Mouse (Mus musculus) lung, postnatal 0 days (tissue): ENCODE measurements around the gene Tmem219.

Experiments
- CTCF ChIP-seq: IDR thresholded peaks from 2 replicates; pipeline ENCODE4 v1.5.1; 2016; ENCODE audit warnings: antibody characterized with exemption, mild to moderate bottlenecking
- EP300 ChIP-seq: IDR thresholded peaks from 2 replicates; pipeline ENCODE4 v1.6.1; 2016; ENCODE audit warnings: antibody characterized with exemption, mild to moderate bottlenecking, control low read depth

DNA sequence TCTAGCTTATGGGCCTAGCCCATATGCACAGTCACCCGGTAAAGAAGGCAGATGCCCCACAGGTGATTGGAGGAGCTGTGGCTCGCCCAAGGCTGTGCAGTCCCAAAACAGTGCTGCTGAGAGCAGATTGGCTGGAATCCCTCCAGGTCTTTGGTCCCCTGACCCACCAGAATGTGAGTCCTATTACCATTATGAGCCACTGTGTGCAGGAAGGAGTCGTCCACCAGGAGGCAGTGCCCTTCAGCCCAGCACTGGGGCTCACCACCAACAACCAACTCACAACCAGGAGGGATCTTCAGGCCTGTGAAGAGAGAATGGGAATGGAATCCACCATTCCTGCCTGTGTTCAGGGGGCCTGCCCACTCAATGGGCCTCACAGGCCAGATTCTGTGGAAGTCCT, 23.8 kb upstream of the Tmem219 start:
- peak; percentile 84 for TF ChIP-seq CTCF
- no peak for TF ChIP-seq EP300
